Mouse (Mus musculus) adrenal gland, postnatal 14 days (tissue): ENCODE data around the gene Nsd1. TPM values are rescaled to one million over a fixed set of nuclear protein-coding genes. Genes with fewer than 3 reads are reported as not detected.
A peak's percentile ranks its signal among the peaks of the same experiment; 100 is the strongest.
"Not testable (repeated sequence)": the region's sequence is repeated elsewhere in the genome, so short reads cannot be mapped to it uniquely, and the experiment has no call there.

Experiments
- DNase-seq: peaks from one replicate; pipeline ENCODE4 v3.0.0; 2021; ENCODE audit warnings: mixed read lengths
- total RNA-seq: library from RNA; stranded (reverse); gene quantifications from 2 replicates; pipeline ENCODE4 v1.2.3, GENCODE M21; 2021

Gene Nsd1
- total RNA-seq, 1 experiment from 2014 or later, result 120 TPM

- peak; percentile 99 for DNase-seq
Measured at GRCm38 (mm10) chr13:55190121-55190868, 19.3 kb upstream of the Nsd1 start.

- no peak for DNase-seq
Measured at GRCm38 (mm10) chr13:55191535-55191934, 18.0 kb upstream of the Nsd1 start.

- not testable (repeated sequence) for DNase-seq
Measured at GRCm38 (mm10) chr13:55202758-55203157, 6.8 kb upstream of the Nsd1 start.

GRCm38 (mm10) chr13:55203740-55204139, 5.8 kb upstream of the Nsd1 start:
- no peak for DNase-seq

GRCm38 (mm10) chr13:55204667-55205389, 4.8 kb upstream of the Nsd1 start:
- no peak for DNase-seq

- DNase-seq, result no peak
Measured at GRCm38 (mm10) chr13:55205448-55206205, 4.0 kb upstream of the Nsd1 start.

GRCm38 (mm10) chr13:55208837-55209648, 539 bp upstream of the Nsd1 start:
- DNase-seq, result no peak

- peak; percentile 79 for DNase-seq
Measured at GRCm38 (mm10) chr13:55210193-55210970, 800 bp downstream of the Nsd1 start.

GRCm38 (mm10) chr13:55210971-55211220, 1.3 kb downstream of the Nsd1 start:
- no peak for DNase-seq

- peak; percentile 95 for DNase-seq
Measured at GRCm38 (mm10) chr13:55211221-55212010, 1.8 kb downstream of the Nsd1 start.

- DNase-seq, result peak; percentile 79
Measured at GRCm38 (mm10) chr13:55212011-55212360, 2.4 kb downstream of the Nsd1 start.

- DNase-seq, result peak; percentile 75
Measured at GRCm38 (mm10) chr13:55212361-55213137, 3.0 kb downstream of the Nsd1 start.

- no peak for DNase-seq
Measured at GRCm38 (mm10) chr13:55213138-55213806, 3.7 kb downstream of the Nsd1 start.

- DNase-seq, result no peak
Measured at GRCm38 (mm10) chr13:55224364-55224763, 14.8 kb downstream of the Nsd1 start.

- no peak for DNase-seq
Measured at GRCm38 (mm10) chr13:55230701-55231100, 21.1 kb downstream of the Nsd1 start.

GRCm38 (mm10) chr13:55243205-55243604, 33.6 kb downstream of the Nsd1 start:
- DNase-seq, result no peak

GRCm38 (mm10) chr13:55247293-55248030, 37.9 kb downstream of the Nsd1 start:
- DNase-seq, result no peak

GRCm38 (mm10) chr13:55249246-55249645, 39.7 kb downstream of the Nsd1 start:
- DNase-seq, result no peak

- DNase-seq, result no peak
Measured at GRCm38 (mm10) chr13:55252820-55253219, 43.2 kb downstream of the Nsd1 start.
